Mouse (Mus musculus) ES-E14 (cell line): ENCODE measurements at regions not wholly inside any gene's neighbourhood (a gene's known extent, or its start where the extent isn't known, plus 50 kb on each side); places are given as distances from the start of the nearest gene placed in this dataset.

Experiments
- DNase-seq: peaks from one replicate; pipeline ENCODE4 v3.0.0-alpha.2; 2013; ENCODE audit warnings: low read depth, low spot score
- H3K27ac ChIP-seq: 2 replicates; pipeline ENCODE4 v1.5.1; 2012; ENCODE audit warnings: low read depth, mild to moderate bottlenecking, low read length, moderate library complexity, mixed read lengths; ENCODE audit not compliant: poor library complexity, insufficient read depth, severe bottlenecking
- H3K36me3 ChIP-seq: 2 replicates; pipeline ENCODE4 v1.6.1; 2012; ENCODE audit warnings: mild to moderate bottlenecking, low read length, moderate library complexity, mixed read lengths; ENCODE audit not compliant: control insufficient read depth, poor library complexity, insufficient read depth, severe bottlenecking
- H3K4me1 ChIP-seq, 2 experiments: fragments of 150-350 bp in 1 of 2; sonication (generic) in 1 of 2; 2 replicates each; pipeline ENCODE4 v1.6.1; 2012; ENCODE audit warnings: low read length in 2 of 2, mild to moderate bottlenecking in 1 of 2, mixed read lengths in 1 of 2; ENCODE audit not compliant: control insufficient read depth in 2 of 2, insufficient read depth in 2 of 2, poor library complexity in 1 of 2
- H3K4me3 ChIP-seq, 2 experiments: fragments of 150-350 bp in 1 of 2; sonication (generic) in 1 of 2; 2 replicates each; pipeline ENCODE4 v1.5.1; 2012; ENCODE audit warnings: low read length in 2 of 2, low read depth in 1 of 2, mild to moderate bottlenecking in 1 of 2, mixed read lengths in 1 of 2; ENCODE audit not compliant: insufficient read depth in 1 of 2, poor library complexity in 1 of 2, severe bottlenecking in 1 of 2
- H3K9ac ChIP-seq: 2 replicates; pipeline ENCODE4 v1.6.1; 2012; ENCODE audit warnings: low read depth, mild to moderate bottlenecking, low read length, mixed read lengths; ENCODE audit not compliant: poor library complexity, insufficient read depth, severe bottlenecking
- H3K9me3 ChIP-seq: fragments of 150-350 bp; sonication (generic); 2 replicates; pipeline ENCODE4 v1.6.1; 2012; ENCODE audit warnings: low read depth, mild to moderate bottlenecking, low read length; ENCODE audit not compliant: control insufficient read depth, insufficient read depth
- CHD2 ChIP-seq: IDR thresholded peaks from 2 replicates; pipeline ENCODE4 v1.6.1; 2014; ENCODE audit warnings: mild to moderate bottlenecking, low read depth, low read length, inconsistent platforms
- HCFC1 ChIP-seq: IDR thresholded peaks from 2 replicates; pipeline ENCODE4 v1.6.1; 2012; ENCODE audit warnings: low read length, inconsistent platforms, borderline replicate concordance; ENCODE audit not compliant: insufficient read depth
- MAFK ChIP-seq: IDR thresholded peaks from 2 replicates; pipeline ENCODE4 v1.6.1; 2014; ENCODE audit warnings: mild to moderate bottlenecking, low read depth, low read length, inconsistent platforms; ENCODE audit not compliant: insufficient read depth
- ZC3H11A ChIP-seq: IDR thresholded peaks from 2 replicates; pipeline ENCODE4 v1.6.1; 2012; ENCODE audit warnings: low read depth, mild to moderate bottlenecking, inconsistent platforms, low read length, borderline replicate concordance
- ZNF384 ChIP-seq: IDR thresholded peaks from 2 replicates; pipeline ENCODE4 v1.6.1; 2012; ENCODE audit warnings: low read depth, low read length, inconsistent platforms
- in situ Hi-C, 2 experiments: fragments of 600-800 bp; cut with MboI; formaldehyde crosslinking; loops; one replicate each; pipeline ENCODE4 v1.15.1; 2025; ENCODE audit warnings: low sequenced_read_pairs in 2 of 2, inconsistent platforms in 1 of 2; ENCODE audit not compliant: unreplicated experiment in 2 of 2

GRCm38 (mm10) chr5:112098469-112099085 lies 153.7 kb downstream of the Cryba4 start:
- in situ Hi-C loops, result no loop called here
- H3K27ac ChIP-seq, result no peak overlapping the region
- H3K9me3 ChIP-seq, result no peaks in the 10 kb centered on the region
- H3K4me3 ChIP-seq, result peak overlapping the region; percentile 4 to 42; a peak in 1 of 4 replicates
- H3K9ac ChIP-seq, result no peak overlapping the region
- no peaks in the 10 kb centered on the region for H3K36me3 ChIP-seq
- no peak for DNase-seq
- TF ChIP-seq CHD2, result no peak
- no peak for TF ChIP-seq HCFC1
- TF ChIP-seq ZC3H11A, result no peak
- TF ChIP-seq MAFK, result no peak
- no peak for TF ChIP-seq ZNF384
- H3K4me1 ChIP-seq, result 0 out of 4 replicates have a peak, but pooled peaks cover 0 to 2% of the 10 kb centered on the region in 2 experiments

- Histone ChIP-seq H3K9ac (no peak overlapping the region), H3K9me3 (no peaks in the 10 kb centered on the region), H3K36me3 (no peaks in the 10 kb centered on the region), H3K4me3 (no peak overlapping the region), H3K4me1 (0 out of 4 replicates have a peak, but pooled peaks cover 0 to 2% of the 10 kb centered on the region in 2 experiments), H3K27ac (no peak overlapping the region)
- DNase-seq, result no peak
- in situ Hi-C loops, result no loop called here
- no peak for TF ChIP-seq ZC3H11A
- no peak for TF ChIP-seq MAFK
- no peak for TF ChIP-seq CHD2
- TF ChIP-seq HCFC1, result no peak
- peak; percentile 23; the same call in 1 of the 2 replicates for TF ChIP-seq ZNF384
These were observed 150.4 kb downstream of the Cryba4 start for GRCm38 (mm10) chr5:112101739-112102590.

- no peaks in the 10 kb centered on the region for H3K4me1 ChIP-seq
- H3K9me3 ChIP-seq, result no peaks in the 10 kb centered on the region
- no peak for TF ChIP-seq ZNF384
- TF ChIP-seq MAFK, result no peak
- no peak for TF ChIP-seq HCFC1
- no peak for TF ChIP-seq ZC3H11A
- TF ChIP-seq CHD2, result no peak
- no peak overlapping the region for H3K4me3 ChIP-seq
- no peak overlapping the region for H3K27ac ChIP-seq
- H3K36me3 ChIP-seq, result no peaks in the 10 kb centered on the region
- H3K9ac ChIP-seq, result no peak overlapping the region
- in situ Hi-C loops, result no loop called here
- DNase-seq, result no peak
These were observed 141.9 kb downstream of the Cryba4 start for GRCm38 (mm10) chr5:112110306-112110969.

GRCm38 (mm10) chr5:112120766-112121165 lies 131.6 kb downstream of the Cryba4 start:
- no peak for TF ChIP-seq CHD2
- no peak for TF ChIP-seq MAFK
- no peak for TF ChIP-seq ZNF384
- TF ChIP-seq ZC3H11A, result no peak
- no peak for TF ChIP-seq HCFC1
- Histone ChIP-seq H3K4me3 (no peak overlapping the region), H3K4me1 (peaks cover 2 to 3% of the 10 kb centered on the region in 2 experiments; a peak in 2 of 4 replicates), H3K27ac (no peak overlapping the region), H3K36me3 (no peaks in the 10 kb centered on the region), H3K9me3 (no peaks in the 10 kb centered on the region), H3K9ac (no peak overlapping the region)
- peak; percentile 35 for DNase-seq
- in situ Hi-C loops, result no loop called here
